Mouse (Mus musculus) bone marrow macrophage, adult 2 months (primary cell): Measurements from ENCODE around the gene Gm10147. TPM values are rescaled to one million over a fixed set of nuclear protein-coding genes. Genes with fewer than 3 reads are reported as not detected.
"Not testable (repeated sequence)": the region's sequence is repeated elsewhere in the genome, so short reads cannot be mapped to it uniquely, and the experiment has no call there.

Experiments
- H3K27ac ChIP-seq: 2 replicates; pipeline ENCODE4 v1.5.1; 2012; ENCODE audit warnings: low read depth, low read length; ENCODE audit not compliant: insufficient read depth
- H3K4me1 ChIP-seq: 2 replicates; pipeline ENCODE4 v1.6.1; 2012; ENCODE audit warnings: low read length; ENCODE audit not compliant: control insufficient read depth, insufficient read depth
- H3K4me3 ChIP-seq: 2 replicates; pipeline ENCODE4 v1.5.1; 2012; ENCODE audit warnings: mild to moderate bottlenecking, low read length, moderate library complexity; ENCODE audit not compliant: insufficient read depth
- polyA plus RNA-seq: library from polyadenylated mRNA; stranded (reverse); fragments of >200 nt; gene quantifications from 2 replicates; pipeline ENCODE4 v1.2.4, GENCODE M21; 2012; ENCODE audit not compliant: missing spikeins, insufficient read depth, insufficient read length

Gene Gm10147
- not detected in 2 replicates for polyA plus RNA-seq

GRCm38 (mm10) chrX:28607742-28608141, at the start of gene Gm10147:
TSS of gene Gm10147 (minus strand) at chrX:28607842.
- not testable (repeated sequence) for H3K4me3 ChIP-seq, H3K27ac ChIP-seq, H3K4me1 ChIP-seq
